Mouse (Mus musculus) layer of hippocampus, postnatal 10 days (tissue): ENCODE measurements at regions not wholly inside any gene's neighbourhood (a gene's known extent, or its start where the extent isn't known, plus 50 kb on each side); places are given as distances from the start of the nearest gene placed in this dataset.
"Not testable (repeated sequence)": the region's sequence is repeated elsewhere in the genome, so short reads cannot be mapped to it uniquely, and the experiment has no call there.

ENCODE experiments used
- DNase-seq, 2 experiments: peaks; one replicate each; pipeline ENCODE4 v3.0.0; 2021; ENCODE audit warnings: low spot score in 2 of 2

- no peak for DNase-seq
These were observed 134.8 kb upstream of the Bcor start for GRCm38 (mm10) chrX:12294941-12295340.

GRCm38 (mm10) chrX:12296264-12297053, 136.3 kb upstream of the Bcor start:
- DNase-seq = no peak

- DNase-seq = no peak
These were observed 138.5 kb upstream of the Bcor start for GRCm38 (mm10) chrX:12298609-12299008.

GRCm38 (mm10) chrX:12299236-12299635, 139.1 kb upstream of the Bcor start:
- no peak for DNase-seq

GRCm38 (mm10) chrX:12304678-12305077, 144.5 kb upstream of the Bcor start:
- DNase-seq = no peak

- DNase-seq = no peak
These were observed 146.8 kb upstream of the Bcor start for GRCm38 (mm10) chrX:12306940-12307339.

GRCm38 (mm10) chrX:12312534-12312933, 152.4 kb upstream of the Bcor start:
- no peak for DNase-seq

- no peak for DNase-seq
These were observed 155.5 kb upstream of the Bcor start for GRCm38 (mm10) chrX:12315658-12316057.

GRCm38 (mm10) chrX:12317488-12317887, 157.3 kb upstream of the Bcor start:
- DNase-seq = not testable (repeated sequence)

- DNase-seq = no peak
These were observed 158.9 kb upstream of the Bcor start for GRCm38 (mm10) chrX:12318848-12319651.

GRCm38 (mm10) chrX:12322453-12322852, 162.3 kb upstream of the Bcor start:
- DNase-seq = no peak

GRCm38 (mm10) chrX:12323268-12323667, 163.1 kb upstream of the Bcor start:
- DNase-seq = no peak

- no peak for DNase-seq
These were observed 163.7 kb upstream of the Bcor start for GRCm38 (mm10) chrX:12323812-12324211.

GRCm38 (mm10) chrX:12327464-12327863, 167.3 kb upstream of the Bcor start:
- DNase-seq = no peak

GRCm38 (mm10) chrX:12340561-12340960, 180.4 kb upstream of the Bcor start:
- DNase-seq = no peak

- DNase-seq = no peak
These were observed 181.3 kb upstream of the Bcor start for GRCm38 (mm10) chrX:12341356-12341965.

GRCm38 (mm10) chrX:12344805-12345555, 184.8 kb upstream of the Bcor start:
- no peak for DNase-seq

GRCm38 (mm10) chrX:12346856-12347255, 186.7 kb upstream of the Bcor start:
- DNase-seq = no peak

GRCm38 (mm10) chrX:12348117-12348516, 188.0 kb upstream of the Bcor start:
- DNase-seq = no peak

GRCm38 (mm10) chrX:12354875-12355274, 194.7 kb upstream of the Bcor start:
- DNase-seq = no peak

GRCm38 (mm10) chrX:12358026-12358425, 197.9 kb upstream of the Bcor start:
- DNase-seq = no peak
